Mouse (Mus musculus): ENCODE data around the gene Prss22.
A peak's percentile ranks its signal among the peaks of the same experiment; 100 is the strongest.

Gene Prss22

DNA sequence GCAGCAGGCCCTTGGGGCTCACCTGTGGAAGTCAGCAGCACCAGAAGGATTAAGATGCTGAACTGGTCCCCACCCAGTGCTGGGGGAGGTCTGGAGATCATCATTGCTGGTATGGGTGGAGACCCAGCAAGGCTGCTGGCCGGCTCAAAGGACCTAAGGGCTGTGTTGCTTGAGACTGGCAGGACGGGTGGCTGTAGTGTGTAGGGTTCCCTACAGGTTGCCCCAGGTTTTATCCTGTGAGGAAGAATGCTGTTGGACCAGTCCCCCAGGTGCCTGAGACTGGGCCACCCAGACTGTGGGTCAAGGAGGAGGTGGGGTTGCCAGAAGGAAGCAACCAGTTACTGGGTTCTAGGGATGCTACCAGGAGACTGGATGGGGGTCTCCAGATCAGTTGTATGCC, at the start of gene Prss22:
Prss22 (minus strand) TSS at position 200 of the 400 bp plus-strand sequence.
- DNase-seq (ENCODE audit: low read depth, low spot score): no peak

DNA sequence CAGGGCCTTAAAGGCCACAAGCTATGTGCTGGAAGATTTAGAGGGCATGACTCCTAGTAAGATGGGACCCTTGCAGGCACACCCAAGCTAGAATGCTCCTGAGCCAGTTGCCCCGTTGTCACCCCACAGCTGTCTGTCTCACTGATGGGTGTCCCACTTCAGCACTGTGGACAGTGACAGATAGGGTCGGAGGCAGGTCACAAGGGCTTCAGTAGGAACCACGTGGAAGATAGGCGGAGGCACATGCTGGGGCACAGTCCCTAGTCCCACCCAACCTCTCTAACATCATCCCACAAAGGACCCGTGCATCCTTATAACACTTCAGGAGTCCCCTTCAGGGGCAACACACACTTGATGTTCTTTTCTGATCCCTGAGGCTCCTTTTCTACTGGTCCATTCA, 48.1 kb upstream of the Prss22 start:
- no peak for DNase-seq (ENCODE audit: low read depth, low spot score)

DNA sequence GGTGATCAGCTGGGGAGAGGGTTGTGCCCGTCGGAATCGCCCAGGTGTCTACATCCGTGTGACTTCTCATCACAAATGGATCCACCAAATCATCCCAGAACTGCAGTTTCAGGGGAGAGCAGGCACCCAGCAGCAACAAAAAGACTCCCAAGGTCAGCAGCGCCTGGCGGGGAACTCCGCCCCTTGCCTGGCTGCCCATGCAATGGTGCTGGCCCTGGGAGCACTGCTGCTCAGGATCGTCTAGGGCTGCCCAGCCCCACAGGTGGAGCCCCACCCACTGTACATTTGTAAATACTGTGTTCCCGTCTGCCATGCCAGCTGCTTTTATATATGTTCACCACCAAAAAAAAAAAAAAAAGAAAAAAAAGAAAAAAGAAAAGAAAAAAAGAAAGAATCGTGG, 47.7 kb upstream of the Prss22 start:
- DNase-seq (ENCODE audit: low read depth, low spot score): no peak

DNA sequence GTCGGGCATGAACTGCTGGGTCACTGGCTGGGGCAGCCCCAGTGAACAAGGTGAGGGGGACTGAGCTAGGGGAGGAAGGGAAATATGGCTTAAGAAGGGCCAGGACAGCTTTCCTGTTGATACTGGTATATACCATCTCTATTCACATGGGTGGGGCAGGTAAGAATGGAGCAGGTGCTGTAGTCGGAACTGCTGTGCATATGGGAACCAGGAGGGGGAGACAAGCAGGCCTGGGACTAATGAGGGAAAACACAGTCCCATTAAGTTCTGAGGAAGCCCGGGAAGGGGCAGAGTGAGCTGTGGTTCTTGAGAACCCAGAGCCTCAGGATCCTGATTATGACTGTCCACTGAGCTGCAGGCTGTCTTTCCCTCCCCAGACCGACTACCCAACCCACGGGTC, 46.6 kb upstream of the Prss22 start:
- no peak for DNase-seq (ENCODE audit: low read depth, low spot score)

DNA sequence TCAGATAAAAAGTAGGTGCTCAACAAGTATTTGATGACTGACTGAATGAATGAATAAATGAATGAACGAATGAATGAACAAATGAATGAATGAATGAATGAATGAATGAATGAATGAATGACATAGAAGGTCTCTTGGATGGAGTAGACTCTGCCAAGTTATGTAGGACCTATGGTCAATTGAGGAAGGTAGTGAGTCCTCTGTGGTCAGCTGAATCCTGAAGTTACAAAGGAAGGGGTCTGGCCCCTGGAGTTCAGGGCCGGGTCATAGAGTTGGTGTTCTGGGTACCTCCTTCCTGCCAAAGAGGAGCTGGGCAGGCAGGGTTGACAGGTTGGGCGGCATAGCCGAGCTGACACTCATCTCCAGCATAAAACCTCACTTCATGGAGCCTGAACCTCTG, 39.9 kb upstream of the Prss22 start, which contains the start of gene Prss27:
Prss27 (plus strand) TSS at position 301 of the 400 bp plus-strand sequence.
- DNase-seq (ENCODE audit: low read depth, low spot score): no peak

DNA sequence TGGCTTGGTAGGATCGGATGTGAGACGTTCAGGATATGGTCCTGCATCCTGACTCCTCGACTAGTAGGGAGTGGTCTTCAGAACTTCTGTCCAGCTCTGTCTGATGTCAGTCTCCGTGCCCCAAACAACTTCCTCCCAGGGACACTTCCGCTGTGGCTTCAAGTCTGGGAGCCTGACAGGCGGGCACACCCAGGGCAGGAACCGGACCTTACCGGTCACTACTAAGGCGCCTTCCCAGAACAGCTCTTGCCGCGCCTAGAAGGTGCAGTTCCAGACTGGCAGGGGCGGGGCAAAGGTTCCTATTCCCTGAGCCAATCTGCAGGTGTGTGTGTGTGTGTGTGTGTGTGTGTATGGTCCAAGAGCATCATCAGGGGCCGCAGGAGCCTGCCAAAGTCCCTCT, 39.5 kb upstream of the Prss22 start:
- no peak for DNase-seq (ENCODE audit: low read depth, low spot score)

DNA sequence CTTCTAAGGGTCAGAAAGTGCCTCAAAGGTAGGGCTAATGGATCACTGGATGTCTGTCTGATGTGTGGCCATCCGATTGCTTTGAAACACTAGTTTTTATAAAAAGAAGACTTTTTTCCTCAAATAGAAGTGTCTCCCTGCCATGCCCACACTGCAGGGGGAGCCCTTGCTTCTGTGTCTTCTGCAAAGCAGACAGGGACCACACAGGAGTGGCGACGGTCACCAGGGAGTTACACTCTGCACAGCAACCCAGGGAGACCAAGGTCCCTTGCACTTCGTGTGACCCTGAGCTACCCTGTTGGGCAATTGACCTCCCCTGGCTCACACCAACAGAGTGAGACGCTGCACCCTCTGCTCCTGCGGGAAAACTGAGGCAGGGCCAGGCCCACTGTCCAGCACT, 39.1 kb upstream of the Prss22 start:
- no peak for DNase-seq (ENCODE audit: low read depth, low spot score)

DNA sequence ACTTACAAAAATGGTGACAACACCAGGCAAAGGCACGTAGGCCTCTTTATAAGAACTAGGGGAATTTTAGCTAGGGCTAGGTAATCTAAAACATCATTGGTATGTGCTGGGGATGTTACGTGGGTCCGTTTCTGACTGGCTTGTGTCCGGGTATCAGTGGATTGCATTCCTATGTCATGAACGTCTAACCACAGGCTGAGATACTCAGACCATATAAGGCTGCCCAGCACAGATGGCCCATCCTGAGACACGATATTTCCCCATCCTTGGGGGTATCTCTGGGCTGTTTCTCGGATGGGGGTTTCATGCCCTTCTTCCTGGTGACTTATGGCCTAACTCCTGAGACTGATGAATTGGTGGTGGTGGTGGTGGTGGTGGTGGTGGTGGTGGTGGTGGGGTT, 37.2 kb upstream of the Prss22 start:
- no peak for DNase-seq (ENCODE audit: low read depth, low spot score)

DNA sequence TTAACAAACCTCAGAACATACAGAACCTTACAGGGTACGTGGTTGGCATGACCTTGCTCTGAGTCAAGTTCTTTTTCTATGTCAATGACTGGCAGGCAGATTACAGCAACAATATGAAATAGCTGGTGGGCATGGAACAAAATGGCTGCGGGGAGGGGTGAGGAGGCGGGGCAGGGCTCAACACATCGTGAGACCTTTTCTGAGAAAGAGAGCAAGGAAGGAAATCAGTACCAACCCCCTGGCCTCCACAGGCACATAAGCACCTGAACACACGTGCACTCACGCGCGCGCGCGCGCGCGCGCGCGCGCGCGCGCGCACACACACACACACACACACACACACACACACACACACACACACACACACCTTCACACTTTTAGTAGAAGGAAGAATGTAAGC, 32.7 kb upstream of the Prss22 start:
- no peak for DNase-seq (ENCODE audit: low read depth, low spot score)

DNA sequence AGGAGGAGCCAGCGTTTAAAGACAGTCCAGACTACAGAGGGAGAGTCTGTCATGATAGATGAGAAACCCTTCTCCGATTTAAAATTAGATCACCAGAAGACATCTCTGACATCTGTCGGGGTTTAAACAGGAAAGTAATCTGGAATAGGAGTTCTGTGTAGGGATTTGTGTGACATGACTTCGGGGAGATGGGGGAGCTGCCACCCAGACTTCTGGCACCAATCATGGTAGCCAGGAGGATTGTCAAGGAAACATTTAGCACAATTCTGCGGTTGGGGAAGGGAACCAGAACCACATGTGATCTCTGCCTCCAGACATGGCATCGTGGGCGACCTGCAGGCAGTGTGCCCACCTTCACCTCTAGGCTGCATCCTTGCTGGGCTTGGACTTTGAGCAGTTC, 31.6 kb upstream of the Prss22 start:
- no peak for DNase-seq (ENCODE audit: low read depth, low spot score)

DNA sequence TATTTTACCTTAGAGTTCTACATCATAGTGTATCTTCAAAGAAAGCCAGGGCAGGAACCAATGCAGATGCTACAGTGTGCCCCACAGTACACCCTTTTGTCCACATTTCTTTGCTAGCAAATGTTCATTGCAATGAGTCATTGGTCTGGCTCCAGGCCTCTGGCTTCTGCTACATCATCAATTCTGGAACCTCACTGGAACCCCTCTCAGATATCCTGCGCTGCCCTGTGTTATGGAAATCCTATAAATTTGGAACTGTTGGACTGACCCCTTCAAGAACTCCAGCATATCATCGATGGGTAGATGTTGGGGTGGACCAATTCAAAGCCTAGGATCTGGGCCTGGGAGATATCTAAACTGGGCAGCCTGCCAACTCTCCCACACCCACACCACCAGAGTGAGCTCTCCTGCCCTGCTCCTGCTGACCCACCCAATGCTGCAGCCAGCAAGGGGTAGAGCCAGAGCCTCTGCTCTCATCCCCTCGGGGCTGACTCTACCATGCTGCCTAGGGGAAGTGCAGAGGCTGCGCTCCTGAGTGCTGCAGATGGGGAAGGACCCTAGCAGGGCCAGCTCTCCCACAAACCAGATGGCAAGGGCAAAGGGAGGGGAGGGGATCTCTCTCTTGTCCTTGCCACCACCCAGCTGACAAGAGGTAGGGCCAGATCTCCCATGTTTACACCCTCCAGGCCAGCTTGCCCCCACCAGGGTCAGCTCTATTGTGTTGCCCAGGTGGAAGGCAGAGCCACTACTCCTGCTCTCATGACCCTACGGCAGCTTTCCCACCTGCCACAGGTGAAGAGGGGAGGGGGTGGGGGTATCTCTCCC, 23.7 kb upstream of the Prss22 start:
- no peak for DNase-seq (ENCODE audit: low read depth, low spot score)

DNA sequence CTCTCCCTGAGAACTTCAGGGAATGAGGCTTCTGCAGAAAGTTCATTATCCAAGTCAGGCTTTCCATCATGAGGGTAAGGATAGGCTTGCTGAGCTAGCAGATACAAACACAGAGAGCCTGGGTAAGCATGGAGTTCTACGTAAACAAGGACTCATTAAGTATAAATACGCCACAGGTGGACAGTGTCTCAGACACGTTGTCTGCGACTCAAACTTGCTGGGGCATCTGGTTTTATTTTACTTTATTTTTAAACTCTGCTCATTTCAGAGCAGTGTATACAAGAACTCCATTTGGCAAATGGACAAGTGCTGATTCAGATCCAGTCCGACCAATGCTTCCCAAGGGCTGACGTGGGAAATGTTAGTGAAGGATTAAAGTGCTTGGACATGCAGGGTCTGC, 22.8 kb upstream of the Prss22 start:
- DNase-seq (ENCODE audit: low read depth, low spot score): no peak

DNA sequence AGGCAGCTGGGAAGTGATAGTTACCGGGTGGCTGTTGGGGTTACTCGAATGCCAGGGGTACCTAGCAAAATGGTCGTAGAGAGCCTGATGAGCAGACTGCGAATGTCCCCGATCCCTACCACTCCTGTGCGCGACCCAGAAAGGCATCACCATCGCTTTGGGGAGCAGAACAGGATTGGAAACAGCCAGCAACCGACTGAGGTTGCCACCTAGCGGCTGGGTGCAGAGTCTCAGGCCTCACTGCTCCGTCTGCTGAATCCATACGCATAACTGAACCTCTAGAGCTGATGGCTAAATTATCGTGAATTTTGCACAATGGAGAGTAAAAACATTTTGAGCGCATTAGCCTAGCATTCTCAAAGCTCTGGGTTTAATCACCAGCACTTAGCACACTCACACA, 17.8 kb upstream of the Prss22 start:
- DNase-seq (ENCODE audit: low read depth, low spot score): peak; percentile 14

DNA sequence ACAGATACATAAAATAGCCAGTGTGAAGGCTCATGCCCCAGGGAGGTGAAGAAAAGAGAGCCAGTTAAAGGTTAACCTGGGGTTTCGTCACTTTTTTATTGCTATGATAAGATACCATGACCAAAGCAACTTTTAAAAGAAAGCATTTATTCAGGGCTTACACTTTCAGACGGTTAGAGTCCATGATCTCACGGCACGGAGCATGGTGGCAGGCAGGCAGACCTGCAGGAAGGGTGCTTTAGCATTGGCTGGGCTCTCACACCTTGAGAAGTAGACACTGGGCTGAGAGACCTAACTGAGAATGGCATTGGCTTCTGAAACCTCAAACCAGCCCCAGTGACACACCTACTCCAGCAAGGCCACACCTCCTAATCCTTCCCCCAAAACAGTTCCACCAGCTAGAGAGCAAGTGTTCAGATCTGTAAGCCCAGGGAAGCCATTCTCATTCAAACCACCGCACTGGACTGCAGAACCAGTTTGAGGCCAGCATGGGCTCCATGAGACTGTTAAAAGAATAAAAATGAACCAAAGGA, 16.6 kb upstream of the Prss22 start:
- no peak for DNase-seq (ENCODE audit: low read depth, low spot score)

DNA sequence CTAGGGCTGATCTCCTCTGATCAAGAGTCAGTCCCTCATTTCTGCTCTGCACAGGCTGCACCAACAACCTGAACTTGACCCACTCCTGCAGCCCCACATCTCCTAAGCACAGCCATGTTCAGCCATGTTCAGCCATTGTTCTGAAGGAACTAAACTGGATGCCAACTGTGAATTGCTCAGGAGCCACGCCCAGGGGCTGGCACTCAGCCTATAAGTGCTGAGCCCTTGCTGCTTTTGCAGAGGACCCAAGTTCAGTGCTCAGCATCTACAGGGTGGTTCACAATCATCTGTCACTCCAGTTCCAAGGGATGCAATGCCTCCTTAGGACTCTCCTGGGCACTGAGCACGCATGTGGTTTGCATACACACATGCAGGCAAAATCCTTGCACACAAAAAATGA, 15.0 kb upstream of the Prss22 start:
- DNase-seq (ENCODE audit: low read depth, low spot score): no peak

DNA sequence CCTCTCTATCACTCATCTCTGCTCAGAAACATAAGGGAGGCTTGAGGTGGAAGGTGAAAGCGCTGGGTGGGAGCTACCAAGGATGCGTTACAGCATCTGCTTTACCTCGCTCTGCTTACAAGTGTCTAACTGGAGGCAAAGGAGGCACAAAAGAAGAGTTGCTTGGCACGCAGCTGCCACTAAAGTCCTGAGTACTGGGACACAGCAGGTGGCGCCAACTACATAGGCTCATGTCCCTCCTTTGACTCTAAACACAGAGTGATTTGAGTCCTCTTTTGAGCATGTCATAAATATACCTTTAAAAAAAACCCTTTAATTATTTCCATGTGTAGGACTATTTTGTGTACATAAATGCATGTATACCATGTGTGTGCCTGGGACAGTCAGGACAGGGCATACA, 11.7 kb upstream of the Prss22 start:
- DNase-seq (ENCODE audit: low read depth, low spot score): no peak

DNA sequence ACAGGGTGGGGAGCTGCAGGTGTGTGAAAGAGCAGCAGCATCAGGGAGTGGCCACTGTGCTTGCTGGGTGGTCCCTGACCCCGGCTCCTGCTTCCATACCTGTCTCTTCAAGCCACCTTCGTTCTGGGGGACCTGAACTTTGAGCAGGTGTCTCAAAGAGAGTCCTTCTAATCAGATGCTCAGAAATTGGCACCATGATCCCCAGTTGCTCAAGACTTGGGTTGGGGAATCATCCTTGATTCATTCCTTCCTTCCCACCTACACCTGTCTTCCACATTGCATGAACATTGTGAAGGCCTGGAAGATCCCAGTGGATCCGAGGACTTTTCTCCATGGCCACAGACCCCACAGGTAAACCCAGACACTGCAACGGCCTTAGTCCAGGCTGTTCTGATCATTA, 10.2 kb upstream of the Prss22 start:
- DNase-seq (ENCODE audit: low read depth, low spot score): no peak

DNA sequence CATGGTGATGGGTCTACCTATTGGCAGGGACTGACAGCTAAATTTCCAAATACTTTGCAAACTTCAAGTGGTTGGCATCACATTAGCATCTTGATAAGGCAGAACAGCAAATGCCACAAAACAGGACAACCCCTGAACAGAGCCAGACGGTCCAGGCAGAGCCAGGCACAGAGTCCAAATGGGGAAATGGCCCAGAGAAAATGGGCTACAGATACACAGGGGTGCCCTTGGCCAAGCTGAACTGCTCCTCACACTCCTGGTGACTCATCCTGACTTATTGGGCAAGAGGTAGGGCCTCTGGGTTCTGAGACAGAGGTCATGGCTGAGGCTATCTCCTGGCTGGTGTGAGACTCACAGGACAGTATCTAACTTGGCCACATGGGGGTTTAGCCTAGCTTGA, 9.5 kb upstream of the Prss22 start:
- DNase-seq (ENCODE audit: low read depth, low spot score): no peak

DNA sequence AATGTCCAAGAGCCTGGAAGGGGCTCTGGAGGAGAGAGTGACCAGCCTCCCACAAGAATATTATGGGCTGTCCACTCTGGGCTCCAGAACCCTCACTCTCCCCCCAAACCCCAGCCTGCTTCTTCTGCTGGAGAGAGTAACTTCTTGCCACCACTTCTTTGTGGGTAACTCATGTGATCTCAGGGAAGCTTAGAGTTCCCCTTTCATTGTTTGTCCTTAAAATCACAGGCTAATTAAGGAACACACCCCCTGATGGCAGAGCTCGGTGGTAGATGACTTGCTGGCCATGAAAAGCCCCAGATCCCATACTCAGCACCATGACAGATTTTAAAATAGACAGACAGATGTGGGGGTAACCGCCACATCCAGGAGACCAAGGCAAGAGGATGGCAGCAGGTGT, 9.0 kb upstream of the Prss22 start:
- DNase-seq (ENCODE audit: low read depth, low spot score): no peak

DNA sequence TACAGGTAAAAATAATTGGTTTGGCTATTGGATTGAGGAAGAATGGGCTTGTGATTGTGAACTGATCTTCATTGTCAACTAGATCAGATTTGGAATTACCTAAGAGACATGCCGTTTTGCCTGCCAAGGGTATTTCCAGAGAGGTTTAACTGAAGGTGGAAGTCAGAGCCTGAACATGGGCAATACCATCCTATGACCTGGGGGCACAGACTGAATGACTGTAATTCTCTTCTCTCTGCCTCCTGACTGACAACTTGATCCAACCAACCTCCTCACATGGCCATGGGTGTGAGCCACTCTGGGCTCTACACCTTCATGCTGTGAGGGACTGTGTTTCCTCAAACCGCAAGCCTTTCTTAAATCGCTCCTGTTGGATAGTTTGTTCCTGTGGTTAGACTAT, 7.1 kb upstream of the Prss22 start:
- DNase-seq (ENCODE audit: low read depth, low spot score): no peak

DNA sequence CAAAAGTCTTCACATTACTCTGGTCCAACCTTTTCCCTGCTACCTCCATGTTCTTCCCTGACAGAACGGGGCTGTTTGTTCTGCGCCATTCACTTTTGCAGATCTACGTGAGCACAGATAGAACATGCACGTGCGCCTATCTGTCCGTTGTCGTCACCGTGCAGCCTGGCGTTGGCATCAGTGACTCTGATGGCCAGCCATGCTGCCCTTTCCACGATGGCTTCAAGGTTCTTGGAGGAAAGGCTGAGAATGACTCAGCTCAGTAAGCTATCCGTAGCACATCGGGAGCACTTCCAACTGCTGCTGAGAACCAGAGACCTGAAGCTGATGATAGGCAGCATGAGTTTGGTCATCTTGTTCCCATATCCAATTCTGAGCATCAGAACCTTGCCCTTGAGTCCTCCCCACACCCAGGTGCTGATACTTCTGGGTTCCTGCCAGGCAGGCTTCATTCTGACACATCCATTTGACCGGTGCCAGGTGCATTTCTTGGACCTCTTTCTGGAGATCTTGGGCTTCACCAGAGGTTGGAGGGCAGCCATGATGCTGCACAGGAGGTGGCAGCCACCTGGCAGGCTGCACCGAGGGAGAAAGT, 6.3 kb upstream of the Prss22 start:
- DNase-seq (ENCODE audit: low read depth, low spot score): no peak

DNA sequence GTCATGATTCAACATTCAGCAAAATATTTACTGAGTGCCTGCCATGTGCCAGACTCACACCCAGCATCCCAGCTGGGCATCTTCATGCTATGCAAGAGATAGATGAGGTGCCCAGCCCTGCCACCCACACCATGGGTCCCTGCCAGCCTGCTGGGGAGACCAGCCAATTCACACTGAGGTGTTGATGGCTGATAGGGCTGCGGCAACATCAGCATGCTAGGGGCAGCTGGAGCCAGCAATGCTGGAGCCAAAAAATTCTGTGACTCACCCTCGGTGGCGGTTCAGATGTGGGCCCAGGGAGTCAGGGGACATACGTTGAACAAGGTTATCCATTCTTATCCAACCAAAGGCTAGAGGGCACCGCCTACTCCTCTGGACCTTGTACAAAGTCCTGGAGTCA, 2.5 kb upstream of the Prss22 start:
- no peak for DNase-seq (ENCODE audit: low read depth, low spot score)

DNA sequence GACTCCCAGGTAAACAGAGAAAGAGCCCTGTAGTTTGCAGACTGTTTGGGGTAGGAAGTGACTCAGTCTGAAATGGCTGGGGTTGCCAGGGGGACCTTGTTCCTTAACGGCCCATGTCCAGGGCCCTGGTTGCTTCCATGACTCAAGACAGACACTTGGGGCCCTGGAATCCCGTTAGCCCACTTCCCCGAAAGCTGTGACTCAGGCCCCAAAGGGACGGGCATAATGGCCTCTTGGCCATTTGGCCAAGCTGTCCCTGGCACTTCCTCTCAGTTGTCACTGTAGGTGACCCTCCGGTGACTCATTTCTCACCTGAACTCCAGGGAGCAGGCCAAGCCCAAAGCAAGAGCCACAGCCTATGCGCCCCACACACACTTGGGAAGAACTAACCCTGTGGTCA, 483 bp upstream of the Prss22 start:
- DNase-seq (ENCODE audit: low read depth, low spot score): no peak

Data from mesoderm, embryonic 11.5 days (tissue).